Mouse (Mus musculus) 3134 (cell line): ENCODE data around the gene Tgm2.
A peak's percentile ranks its signal among the peaks of the same experiment; 100 is the strongest.

Experiments
- DNase-seq: peaks from one replicate; pipeline ENCODE4 v3.0.0-alpha.2; 2011; ENCODE audit warnings: low spot score; ENCODE audit not compliant: insufficient read length; ENCODE audit errors: extremely low read depth

Gene Tgm2

DNA sequence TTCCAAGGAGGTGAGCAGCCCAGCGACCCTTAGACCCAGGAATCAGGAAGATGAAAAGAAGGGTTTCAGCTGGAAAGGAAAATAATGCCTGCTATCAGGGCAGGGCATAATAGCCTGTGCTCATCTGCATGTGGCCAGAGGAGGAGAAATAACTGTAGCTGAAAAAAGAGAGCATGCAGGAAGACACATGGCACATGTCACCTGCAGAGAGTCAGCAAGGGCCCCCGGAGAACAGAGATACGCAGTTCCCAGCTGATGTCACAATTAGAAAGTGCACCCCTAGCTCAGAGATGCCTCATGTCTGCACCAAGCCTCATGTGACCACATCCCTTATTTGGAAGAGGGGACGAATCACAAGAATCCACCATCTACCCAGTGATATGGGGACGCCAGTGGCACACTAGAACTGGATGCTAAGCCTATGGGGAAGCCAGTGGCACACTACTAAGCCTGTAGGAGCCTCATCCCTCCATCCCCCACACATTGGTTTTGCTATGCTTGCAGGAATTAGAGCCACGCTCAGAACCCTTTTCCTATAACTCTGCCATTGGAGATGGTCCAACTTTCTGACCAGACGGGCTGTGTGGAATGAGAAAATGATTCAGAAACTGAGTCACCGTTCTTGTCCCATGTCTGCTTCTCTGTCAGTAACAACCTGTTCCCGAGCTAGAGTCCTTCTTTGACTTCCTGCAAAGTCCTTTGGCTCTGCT, 21.4 kb upstream of the Tgm2 start:
- DNase-seq, result peak; percentile 65

DNA sequence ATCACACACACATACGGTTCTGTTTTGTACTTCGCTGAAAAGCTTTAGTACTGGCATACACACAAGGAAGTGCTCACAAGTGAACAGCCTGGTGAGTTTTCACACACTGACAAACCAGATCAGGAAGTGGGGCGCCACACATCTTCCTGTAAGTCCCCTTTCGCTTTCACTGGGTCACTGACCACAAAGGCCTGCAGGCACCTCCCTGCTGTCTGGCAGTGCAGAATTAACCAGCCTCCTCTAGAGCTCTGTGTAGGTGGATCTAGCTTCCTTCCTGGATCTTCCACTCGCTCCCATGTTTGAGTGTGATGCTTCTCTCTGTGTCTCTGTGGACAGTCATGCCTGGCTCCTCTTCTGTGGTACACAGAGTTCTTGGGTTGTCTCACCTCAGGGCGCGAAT, 20.4 kb upstream of the Tgm2 start:
- no peak for DNase-seq

DNA sequence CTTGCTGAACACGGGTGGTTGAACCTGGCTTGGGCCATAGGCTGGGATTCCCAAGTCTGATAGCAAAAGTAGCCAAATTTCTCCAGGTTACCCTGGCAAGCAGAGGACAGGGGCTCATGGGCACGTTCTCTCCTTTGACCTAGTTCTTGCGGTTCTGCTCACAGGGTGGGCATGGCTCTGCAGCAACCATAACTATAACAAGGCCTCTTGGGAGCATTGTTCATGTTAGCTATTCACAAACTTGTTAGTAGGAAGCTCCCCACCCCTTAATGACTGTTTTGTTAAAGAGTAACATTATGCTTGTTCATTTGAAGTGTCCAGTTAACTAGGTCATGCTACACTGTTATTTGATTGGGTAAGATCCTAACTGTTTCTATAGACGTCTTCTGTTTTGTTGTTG, 19.5 kb upstream of the Tgm2 start:
- no peak for DNase-seq

DNA sequence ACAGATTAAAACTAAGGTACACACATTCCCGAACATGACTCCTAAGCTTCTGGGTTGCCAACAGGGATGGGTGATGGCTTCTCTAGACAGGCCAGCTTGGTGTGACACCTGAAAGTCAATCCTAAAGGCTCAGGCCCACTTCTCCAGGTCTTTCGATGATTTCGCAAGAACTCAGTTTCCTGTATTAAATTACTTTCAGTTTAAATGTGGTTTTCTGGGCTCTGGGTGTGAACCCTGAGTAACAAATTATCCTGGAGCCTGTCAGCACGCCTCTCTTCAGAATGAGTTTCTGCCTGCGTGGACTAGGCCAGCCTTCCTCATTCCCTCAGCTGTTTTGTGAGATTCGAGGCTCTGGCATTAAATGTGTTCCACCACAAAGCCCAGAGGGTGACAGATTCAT, 16.8 kb upstream of the Tgm2 start:
- no peak for DNase-seq

DNA sequence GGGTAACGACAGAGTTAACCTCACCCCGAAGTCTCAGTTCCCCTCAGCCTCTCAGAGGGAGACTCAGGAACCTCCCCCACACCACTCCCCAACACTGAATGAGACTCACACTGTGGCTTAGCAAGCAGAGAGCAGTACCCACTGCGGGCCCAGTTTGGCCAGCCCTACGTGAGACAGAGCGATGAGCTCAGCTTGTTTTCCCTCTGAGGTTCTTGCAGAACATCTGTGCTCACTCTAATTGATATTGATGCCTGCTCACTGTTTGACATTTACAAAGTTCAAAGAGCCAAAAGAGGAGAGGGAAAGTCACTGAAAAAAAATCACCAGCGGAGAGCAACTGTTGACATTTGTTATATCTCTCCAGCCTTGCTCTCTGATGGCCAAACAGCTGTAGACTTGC, 15.5 kb upstream of the Tgm2 start:
- no peak for DNase-seq

DNA sequence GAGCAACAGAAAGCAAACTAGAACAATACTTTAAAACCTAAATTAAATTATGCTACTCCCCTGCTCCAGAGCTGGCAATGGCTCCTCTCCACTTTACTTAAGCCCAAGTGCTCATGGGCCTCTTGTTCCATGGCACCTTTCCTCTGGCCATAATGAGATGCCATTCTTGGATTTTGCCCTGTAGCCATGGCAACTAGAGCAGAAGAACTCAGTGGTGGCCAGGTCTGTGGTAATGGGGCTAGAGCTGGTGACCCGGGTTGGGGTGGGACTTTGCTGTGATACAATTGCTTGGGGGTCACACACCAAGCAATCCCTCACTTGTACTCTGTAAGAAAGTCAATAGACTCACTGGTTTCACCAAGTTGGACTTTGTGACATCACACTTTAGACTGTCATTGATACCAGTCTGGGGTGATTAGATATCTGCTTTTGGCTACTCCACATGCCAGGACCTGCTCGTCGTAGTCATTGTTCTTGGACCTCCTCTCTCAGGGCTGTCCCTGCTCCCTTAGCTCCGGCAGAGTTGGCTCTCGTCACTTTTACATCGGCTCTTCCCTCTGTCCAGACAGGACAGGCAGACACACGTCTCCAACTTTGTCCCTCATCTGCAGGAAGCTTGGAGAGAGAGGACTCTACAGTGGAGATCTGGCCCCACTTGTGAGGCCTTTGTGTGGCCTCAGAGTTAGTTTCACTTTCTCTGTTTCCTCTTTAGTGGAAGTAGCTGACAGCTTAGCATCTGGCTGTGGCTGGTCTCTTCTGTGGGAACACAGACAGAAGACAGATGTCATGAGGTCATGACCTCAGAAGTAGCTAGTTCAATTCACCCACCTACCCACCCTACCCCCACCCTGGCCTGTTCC, 13.4 kb upstream of the Tgm2 start:
- no peak for DNase-seq

DNA sequence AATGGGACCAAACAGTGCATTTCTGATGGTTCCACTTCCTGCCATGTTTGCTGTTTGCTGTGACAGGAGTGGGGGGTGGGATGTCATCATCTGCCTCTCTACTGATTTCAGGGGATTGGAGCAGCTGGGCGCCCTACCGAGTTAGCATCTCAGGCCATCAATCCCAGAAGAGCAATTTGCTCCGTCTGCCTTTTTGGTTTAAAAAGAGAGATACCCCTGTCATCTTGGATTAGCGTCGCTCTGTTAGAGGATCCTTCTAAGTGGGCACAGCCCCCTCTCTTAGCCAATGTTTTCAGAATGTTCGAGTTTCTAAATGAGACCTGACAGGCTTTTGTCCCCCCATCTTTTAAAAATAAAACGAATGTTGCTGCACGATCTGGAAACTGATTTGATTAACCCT, 11.4 kb upstream of the Tgm2 start:
- DNase-seq, result no peak

DNA sequence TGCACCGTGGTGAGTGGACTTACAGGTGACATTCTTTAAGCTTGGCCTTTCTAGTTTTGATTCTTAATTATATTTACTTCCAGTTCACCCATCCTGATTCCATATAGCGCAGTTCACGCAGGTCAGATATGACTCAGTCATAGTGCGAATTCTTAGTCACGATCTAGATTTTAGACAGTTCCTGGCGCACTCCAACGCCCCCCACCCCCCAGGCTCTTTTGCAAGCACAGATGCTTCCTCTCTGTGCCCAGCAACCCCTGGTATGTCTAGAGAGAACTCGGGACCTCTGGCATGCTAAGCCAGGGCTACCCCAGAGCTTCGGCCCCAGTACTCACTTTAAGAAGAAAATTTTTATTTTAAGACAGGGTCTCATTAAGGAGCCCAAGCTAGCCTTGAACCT, 10.3 kb upstream of the Tgm2 start:
- no peak for DNase-seq

DNA sequence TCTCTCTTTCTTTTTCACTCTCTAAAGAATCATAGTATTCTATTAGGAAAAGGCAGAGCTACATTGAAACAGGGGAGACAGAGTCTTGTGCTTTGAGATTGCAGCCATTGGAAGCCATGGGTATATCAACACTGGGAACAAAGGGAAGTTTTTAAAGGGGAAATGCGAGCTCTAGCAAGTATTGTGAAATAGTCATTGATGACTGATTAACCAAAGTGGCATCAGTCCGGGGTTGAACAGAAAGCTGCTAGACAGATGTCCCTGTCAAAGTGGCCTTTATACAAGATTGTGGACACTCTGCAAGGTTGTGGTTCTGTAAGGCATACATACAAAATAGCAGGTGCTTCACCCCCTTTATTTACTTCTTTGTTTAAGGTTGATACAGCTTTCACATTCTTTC, 9.4 kb upstream of the Tgm2 start:
- DNase-seq, result no peak

DNA sequence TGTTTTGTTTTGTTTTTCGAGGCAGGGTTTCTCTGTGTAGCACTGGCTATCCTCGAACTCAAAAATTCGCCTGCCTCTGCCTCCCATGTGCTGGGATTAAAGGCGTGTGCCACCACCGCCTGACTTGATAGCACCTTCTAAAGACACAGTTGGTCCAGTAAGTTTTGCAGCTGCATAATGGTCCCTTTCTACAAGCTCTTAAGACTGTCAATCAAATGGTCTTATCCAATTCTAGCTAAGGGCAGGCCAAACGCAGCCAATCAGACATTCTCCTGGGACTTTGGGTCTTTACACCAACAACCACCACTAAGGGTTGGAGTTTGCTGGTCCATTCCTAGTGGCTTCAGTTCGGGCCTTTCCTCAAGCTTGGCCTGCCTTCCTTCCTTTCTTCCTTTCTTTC, 8.9 kb upstream of the Tgm2 start:
- no peak for DNase-seq

DNA sequence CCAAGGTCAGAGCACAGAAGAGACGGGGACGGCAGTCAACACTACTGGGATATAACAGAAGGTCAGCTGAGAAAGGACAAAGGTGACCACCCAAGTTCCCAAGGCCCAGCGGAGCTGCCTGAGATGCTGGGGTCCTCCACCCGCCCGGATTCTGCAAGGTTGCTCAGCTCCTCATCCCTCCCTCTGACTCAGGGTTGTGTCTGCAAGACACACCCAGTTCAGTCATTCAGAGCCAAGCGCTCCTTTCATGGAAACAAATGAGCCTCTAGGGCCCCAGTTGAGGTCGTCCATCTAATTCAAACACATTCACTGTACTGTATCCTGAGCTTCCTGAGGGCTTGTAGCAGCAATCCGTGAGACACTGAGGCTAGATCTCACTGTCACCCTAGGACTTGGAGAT, 8.4 kb upstream of the Tgm2 start:
- no peak for DNase-seq

DNA sequence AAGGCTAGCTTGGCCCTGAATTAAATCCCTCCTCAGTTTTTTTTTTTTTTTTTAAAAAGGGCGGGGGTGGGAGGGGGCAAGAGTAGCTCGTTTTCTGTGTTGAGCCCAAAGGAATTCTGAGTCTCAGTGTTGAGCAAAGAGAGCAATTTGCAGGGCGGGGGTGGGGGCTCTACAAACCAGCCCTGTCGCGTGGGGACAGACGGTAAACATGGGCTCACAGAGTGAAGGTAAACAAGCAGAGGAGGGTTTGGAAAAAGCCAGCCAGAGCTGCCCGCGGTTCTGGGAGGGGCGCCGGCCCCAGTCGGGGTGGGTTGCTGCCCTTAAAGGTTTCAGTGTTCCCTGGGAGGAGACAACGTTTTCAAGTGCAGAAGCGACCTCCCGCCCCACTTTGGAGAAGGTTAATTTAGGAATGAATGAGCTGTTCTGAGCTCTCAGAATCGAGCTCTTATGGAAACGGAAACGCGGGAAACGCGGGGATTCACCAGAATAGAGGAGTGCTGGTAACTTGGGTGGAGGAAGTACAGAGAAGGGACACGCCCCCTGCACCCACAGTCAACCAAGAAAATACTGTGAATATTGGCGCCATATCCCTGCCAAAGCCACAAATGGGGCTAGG, 7.6 kb upstream of the Tgm2 start:
- DNase-seq, result peak; percentile 59

DNA sequence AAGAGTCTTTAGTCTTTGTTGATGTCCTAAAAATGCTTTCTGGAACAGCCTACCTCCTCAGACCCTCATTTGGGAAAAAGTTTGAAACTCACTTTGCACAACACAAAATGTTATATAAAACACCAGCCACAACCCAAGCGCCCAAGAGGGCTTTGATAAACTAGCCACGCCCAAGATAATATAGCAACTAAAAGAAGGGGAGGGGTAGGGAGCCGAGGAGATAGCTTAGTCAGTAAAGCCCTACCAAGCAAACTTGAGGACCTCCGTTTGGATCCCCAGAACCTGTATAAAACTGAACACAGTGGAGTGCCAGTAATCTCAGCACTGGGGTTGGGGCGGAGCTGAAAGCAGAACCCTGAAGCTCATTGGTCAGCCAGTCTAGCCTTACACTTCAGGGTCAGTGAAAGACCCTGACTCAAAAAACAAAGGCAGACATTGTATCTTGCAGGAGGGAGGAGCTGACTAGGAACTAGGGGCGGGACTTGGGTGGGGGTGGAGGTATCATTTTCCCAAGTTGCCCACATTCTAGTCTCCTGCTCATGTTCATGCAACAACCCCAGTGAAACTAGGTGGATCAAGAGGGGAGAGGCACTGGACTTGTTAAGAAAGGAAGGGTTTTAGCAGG, 6.6 kb upstream of the Tgm2 start:
- DNase-seq, result no peak

DNA sequence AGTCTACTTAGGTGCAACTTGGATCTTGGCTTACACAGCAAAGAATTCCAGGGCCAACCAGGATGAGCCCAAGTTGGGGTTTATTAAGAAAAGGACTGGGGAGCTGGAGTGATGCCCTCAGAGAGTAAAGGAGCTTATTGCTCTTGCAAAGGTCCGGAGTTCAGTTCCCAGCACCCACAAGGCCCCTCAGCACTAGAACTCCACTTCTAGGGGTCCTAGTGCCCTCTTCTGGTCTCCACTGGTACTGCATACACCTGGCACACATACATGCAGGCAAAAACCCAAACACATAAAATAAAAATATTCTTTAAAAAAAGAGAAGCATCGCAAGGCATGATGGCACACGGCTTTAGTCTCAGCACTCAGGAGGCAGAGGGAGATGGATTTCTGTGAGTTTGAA, 4.8 kb upstream of the Tgm2 start:
- no peak for DNase-seq

DNA sequence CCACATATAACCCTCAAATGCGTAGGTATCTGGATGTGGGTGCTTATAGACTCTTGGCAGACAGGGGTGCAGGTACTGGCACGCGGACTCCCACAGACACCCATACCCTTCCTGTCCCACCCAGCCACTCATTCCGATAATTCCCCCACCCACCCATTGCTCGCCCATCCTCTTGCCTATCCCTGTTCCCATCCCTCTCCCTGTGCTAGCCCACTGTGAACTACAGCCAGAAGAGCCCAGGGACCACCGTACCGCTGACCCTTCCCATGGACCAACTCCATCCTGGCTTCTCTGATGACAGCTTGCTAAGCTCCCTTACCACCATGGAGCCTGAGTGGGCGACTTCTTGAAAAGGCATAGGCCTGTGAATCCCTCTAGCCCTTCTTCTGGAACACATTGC, 735 bp upstream of the Tgm2 start:
- no peak for DNase-seq

DNA sequence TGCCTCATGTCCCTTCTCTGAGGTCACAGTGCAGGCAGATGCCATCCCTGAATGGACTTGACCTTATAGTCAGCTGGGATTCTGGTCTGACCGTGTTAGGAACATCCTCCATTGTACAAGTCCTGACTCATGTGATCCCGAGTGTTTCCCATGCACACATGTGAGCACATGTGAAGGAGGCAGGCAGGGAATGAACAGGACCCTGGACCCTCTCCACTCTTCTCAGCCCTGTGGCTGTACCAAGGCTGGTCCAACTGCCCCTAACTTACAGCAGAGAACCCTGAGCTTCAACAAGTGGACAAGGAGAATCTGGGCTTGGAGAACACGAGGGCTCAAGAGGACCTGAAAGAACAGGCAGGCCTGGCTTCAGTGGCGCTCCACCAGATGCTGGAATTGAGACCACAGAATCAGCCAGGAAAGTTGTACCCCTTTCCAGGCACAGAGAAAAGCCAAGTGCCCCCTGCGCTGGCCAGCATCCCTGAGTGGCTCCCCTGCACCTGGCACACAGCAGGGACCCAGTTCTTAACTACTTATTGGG, 639 bp downstream of the Tgm2 start:
- DNase-seq, result peak; percentile 57

DNA sequence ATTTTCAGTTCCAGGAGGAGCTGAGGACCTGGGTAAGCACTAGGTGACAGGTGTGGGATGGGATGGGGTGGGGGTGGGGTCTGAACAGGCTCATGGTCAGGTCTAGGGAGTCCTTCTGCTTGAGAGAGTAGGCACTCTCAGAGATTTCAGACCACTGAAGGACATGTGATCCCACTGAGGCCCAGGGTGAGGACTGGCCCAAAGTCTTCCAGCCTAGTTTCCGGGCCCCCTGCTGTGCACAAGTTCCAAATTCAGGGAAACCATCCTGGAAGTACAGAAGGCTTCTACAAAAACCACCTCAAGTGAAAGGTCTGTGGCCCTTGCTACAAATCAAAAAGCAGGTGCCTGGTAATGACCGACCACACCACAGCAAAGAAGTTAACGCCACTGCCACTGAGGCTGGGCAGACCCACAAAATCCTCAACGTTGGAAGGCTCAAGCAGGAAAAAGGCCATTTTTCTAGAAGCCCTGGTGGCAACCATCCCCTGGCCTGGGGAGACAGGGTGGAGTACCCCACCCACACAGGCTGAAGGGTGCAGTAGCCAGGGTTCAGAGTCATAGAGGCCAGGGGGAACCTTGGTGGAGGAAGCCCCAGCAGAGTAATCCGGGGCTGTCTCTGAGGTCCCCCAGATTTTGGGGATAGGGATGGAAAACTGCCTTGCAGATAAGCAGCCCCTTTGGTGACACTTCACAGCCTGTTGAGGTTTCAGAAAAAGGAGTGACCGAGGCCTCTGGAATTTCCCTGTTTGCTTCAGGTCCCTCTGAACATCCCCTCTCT, 1.3 kb downstream of the Tgm2 start:
- DNase-seq, result no peak

DNA sequence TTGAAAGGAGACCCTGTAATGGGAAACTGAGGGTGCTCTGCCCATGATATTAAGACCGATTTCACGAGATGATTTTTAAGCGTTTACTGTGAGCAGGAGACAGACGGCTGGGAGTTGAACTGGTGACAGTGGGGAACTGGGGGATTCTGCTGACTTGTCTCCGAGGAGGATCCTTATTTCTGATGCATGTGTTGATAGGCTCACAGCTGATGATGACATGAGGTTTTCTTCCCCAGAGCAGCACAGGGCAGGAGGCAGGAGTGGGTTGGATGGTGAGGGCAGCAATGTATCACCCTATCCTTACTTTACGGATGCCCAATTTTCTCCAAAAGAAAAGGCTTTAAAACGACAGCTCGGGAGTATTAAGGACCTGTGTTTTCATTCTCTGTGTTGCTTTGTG, 2.0 kb downstream of the Tgm2 start:
- DNase-seq, result no peak

DNA sequence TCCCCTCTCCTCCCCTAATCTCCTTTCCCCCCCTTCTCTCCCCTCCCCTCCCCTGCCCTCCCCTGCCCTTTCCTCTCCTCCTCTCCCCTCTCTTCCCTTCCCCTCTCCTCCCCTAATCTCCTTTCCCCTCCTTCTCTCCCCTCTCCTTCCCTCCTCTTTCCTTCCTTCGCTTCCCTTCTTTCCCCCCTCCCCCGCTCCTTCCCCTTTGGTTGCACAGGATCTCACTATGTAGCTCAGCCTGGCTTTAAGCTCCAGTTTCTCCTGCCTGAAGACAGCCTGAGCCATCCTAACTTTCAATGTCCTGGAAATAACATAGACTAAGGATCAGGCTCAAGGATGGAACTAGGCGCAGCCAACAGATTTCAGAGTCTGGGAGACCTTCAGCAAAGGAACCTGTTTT, 2.4 kb downstream of the Tgm2 start:
- no peak for DNase-seq

DNA sequence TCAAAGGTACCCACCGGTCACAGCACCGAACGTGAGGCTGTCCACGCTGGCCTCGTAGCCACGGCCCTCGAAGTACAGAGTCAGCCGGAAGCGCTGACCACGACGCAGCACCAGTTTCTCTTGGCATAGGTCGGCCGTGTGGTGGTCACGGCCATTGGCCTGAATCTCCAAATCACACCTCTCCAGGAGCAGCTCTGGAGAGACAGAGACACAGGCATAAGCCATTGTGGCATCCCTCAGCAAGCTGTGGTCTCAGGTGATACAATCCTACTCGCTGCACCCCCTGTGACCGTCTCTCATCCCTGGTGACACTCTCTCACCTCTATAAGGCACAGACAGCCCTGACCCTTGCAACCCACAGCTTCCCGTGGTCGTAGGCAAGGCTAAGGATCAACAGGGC, 3.3 kb downstream of the Tgm2 start:
- no peak for DNase-seq
